Mouse (Mus musculus): ENCODE data around the gene Cyp4f17. TPM values are rescaled to one million over a fixed set of nuclear protein-coding genes. Genes with fewer than 3 reads are reported as not detected.

Cyp4f17 gene
- 10.0 and 10.3 TPM in 2 replicates for polyA plus RNA-seq (2015; fragmentation: Nextera tagmentation; extraction: Ambion mirVana)

DNA sequence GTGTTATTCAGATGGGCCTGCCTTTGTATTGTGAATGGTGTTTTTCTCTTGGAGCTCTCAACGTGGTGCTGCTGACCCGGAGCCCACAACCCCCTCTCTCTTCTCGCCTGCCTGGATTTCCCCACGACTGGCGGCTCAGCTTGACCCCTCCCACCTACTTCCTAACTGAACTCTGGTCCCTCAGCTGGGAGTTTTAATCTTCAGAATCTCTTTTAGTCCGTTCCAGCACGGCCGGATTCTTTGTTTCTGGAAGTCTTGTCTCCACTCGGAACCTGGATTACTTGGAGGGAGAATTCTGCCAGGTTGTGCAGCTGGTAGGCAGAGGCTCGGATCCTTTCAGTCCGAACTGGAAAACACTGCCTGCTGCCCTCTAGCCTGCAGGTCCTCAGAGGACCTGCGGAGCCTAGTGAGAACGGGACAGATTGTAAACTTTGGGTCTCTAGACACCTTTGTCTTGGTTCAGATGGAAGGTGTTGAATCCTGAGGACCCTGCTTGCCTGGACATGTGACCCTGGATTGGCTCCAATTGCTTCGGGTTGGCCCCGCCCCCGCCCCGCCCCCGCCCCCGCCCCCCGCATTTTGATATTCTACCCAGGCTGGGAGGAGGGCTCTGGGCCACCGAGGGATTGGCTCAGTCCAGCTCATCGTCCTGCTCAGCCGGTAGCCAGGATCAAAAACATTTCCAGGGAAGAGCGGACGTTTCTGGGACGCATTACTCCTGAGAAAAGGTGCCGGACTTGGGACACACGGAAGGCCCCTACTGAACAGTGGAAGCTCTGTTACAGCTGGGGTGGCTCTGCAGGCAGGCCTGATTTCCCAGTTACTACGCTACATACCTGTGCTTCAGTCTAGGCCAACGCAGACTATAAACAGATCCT is at the start of gene Cyp4f17:
Gene Cyp4f17 (plus strand): TSS at position 200 of the 878 bp plus-strand sequence.

DNA sequence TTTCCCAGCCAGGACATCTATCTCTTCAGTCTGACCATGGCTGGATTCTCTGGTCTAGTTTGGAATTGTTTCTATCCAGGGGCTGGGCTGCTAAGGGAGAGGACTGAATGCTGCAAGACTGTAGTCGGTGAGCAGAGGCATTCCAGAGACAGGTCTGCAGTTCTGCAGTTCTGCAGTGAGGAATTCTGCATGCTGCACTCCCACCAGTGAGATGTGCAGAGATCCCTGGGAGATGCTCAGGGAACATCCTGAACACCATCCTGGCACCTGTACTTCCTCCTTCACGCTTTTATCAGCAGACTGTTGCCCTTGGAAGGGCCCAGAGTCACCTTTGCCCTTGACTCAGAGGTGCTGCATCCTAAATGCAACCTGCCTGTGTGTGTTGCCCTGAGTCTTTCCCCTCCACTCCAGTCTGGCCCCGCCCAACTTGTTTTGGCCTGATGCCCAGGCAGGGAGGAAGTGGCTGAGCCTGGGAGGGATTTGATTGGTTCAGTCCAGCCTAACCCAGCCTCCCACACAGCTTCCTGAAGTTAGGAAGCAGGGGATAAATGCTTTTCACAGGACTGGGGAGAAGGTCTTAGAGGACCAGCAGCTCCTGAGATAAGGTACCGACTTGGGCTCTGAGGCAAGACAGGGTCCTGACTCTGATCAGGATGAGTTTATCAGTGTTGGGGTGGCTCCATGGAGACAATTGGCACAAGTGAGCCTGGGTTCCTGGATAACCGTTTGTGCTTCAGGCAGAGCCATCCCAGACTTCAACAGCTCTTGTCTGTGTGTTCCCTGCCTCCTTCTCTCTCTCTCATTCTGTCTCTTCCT is 30.4 kb downstream of the Cyp4f17 start, which contains the start of gene Cyp4f16:
Gene Cyp4f16 (plus strand): TSS at position 508 of the 816 bp plus-strand sequence.

Other genes with a start within 250 kb of the Cyp4f17 start
- 62.3 and 73.1 TPM in 2 replicates for gene Brd4, start 221.3 kb upstream of the Cyp4f17 start, polyA plus RNA-seq (2015; fragmentation: Nextera tagmentation; extraction: Ambion mirVana)
- gene Akap8, start 184.8 kb upstream of the Cyp4f17 start, polyA plus RNA-seq (2015; fragmentation: Nextera tagmentation; extraction: Ambion mirVana): 52.9 and 60.8 TPM in 2 replicates
- gene Akap8l, start 155.4 kb upstream of the Cyp4f17 start, polyA plus RNA-seq (2015; fragmentation: Nextera tagmentation; extraction: Ambion mirVana): 98.6 and 126 TPM in 2 replicates
- 27.1 and 30.0 TPM in 2 replicates for gene Wiz, start 116.6 kb upstream of the Cyp4f17 start, polyA plus RNA-seq (2015; fragmentation: Nextera tagmentation; extraction: Ambion mirVana)
- 0.95 and 1.1 TPM in 2 replicates for gene Rasal3, start 102.5 kb upstream of the Cyp4f17 start, polyA plus RNA-seq (2015; fragmentation: Nextera tagmentation; extraction: Ambion mirVana)
- gene Pglyrp2, start 81.9 kb upstream of the Cyp4f17 start, polyA plus RNA-seq (2015; fragmentation: Nextera tagmentation; extraction: Ambion mirVana): not detected in 2 replicates
- gene Cyp4f39, start 53.3 kb upstream of the Cyp4f17 start, polyA plus RNA-seq (2015; fragmentation: Nextera tagmentation; extraction: Ambion mirVana): 1.3 and 1.4 TPM in 2 replicates
- gene Cyp4f16, start 30.5 kb downstream of the Cyp4f17 start, polyA plus RNA-seq (2015; fragmentation: Nextera tagmentation; extraction: Ambion mirVana): 15.5 and 16.3 TPM in 2 replicates
- gene Cyp4f37, start 115.3 kb downstream of the Cyp4f17 start, polyA plus RNA-seq (2015; fragmentation: Nextera tagmentation; extraction: Ambion mirVana): 1.0 and 1.1 TPM in 2 replicates
- 0.15 TPM in 1 of 2 replicates, not detected in the other for gene Cyp4f40, start 152.8 kb downstream of the Cyp4f17 start, polyA plus RNA-seq (2015; fragmentation: Nextera tagmentation; extraction: Ambion mirVana)
- 3.8 and 4.6 TPM in 2 replicates for gene Cyp4f15, start 179.6 kb downstream of the Cyp4f17 start, polyA plus RNA-seq (2015; fragmentation: Nextera tagmentation; extraction: Ambion mirVana)